Mouse (Mus musculus) hindbrain, embryonic 16.5 days (tissue): ENCODE data around the gene Pycard. TPM values are rescaled to one million over a fixed set of nuclear protein-coding genes. Genes with fewer than 3 reads are reported as not detected.
A peak's percentile ranks its signal among the peaks of the same experiment; 100 is the strongest.
"Not testable (repeated sequence)": the region's sequence is repeated elsewhere in the genome, so short reads cannot be mapped to it uniquely, and the experiment has no call there.

Experiments used
- ATAC-seq: fragments of 200-750 bp; cut with Nextera tagmentation; 2 replicates; pipeline ENCODE4 v1.8.0; 2017; ENCODE audit warnings: moderate TSS enrichment, moderate library complexity
- H3K27ac ChIP-seq: fragments of 300-500 bp; sonication (generic); 2 replicates; pipeline ENCODE4 v1.5.1; 2014; ENCODE audit warnings: low read depth, mild to moderate bottlenecking, control low read depth, low read length, moderate library complexity
- H3K27me3 ChIP-seq: fragments of 300-500 bp; sonication (generic); replicated peaks from 2 replicates; pipeline ENCODE4 v1.6.1; 2014; ENCODE audit warnings: low read length; ENCODE audit not compliant: control insufficient read depth, insufficient read depth
- H3K36me3 ChIP-seq: fragments of 300-500 bp; sonication (generic); 2 replicates; pipeline ENCODE4 v1.6.1; 2014; ENCODE audit warnings: mild to moderate bottlenecking, low read length, moderate library complexity, mixed read lengths; ENCODE audit not compliant: control insufficient read depth, insufficient read depth
- H3K4me1 ChIP-seq: fragments of 300-500 bp; sonication (generic); 2 replicates; pipeline ENCODE4 v1.6.1; 2014; ENCODE audit warnings: low read depth, low read length; ENCODE audit not compliant: control insufficient read depth, insufficient read depth
- H3K4me2 ChIP-seq: fragments of 300-500 bp; sonication (generic); 2 replicates; pipeline ENCODE4 v1.6.1; 2014; ENCODE audit warnings: mild to moderate bottlenecking, low read length, control low read depth, moderate library complexity
- H3K4me3 ChIP-seq: fragments of 300-500 bp; sonication (generic); 2 replicates; pipeline ENCODE4 v1.5.1; 2014; ENCODE audit warnings: mild to moderate bottlenecking, low read length, control low read depth, moderate library complexity
- H3K9ac ChIP-seq: fragments of 300-500 bp; sonication (generic); 2 replicates; pipeline ENCODE4 v1.6.1; 2014; ENCODE audit warnings: low read depth, mild to moderate bottlenecking, control low read depth, low read length, moderate library complexity
- H3K9me3 ChIP-seq: fragments of 300-500 bp; sonication (generic); 2 replicates; pipeline ENCODE4 v1.6.1; 2014; ENCODE audit warnings: mild to moderate bottlenecking, low read length, moderate library complexity; ENCODE audit not compliant: control insufficient read depth
- WGBS: fragments of 180-500 bp; shearing (Covaris S2); extraction: QIAGEN DNeasy Blood & Tissue Kit; methylation state at CpG from one replicate; pipeline ENCODE4 v1.1.7; 2014; 5-methylcytosine and 5-hydroxymethylcytosine counted together
- polyA plus RNA-seq: library from polyadenylated mRNA; unstranded; fragments of >200 nt; fragmentation: Nextera tagmentation; extraction: Ambion mirVana; gene quantifications from 2 replicates; pipeline ENCODE4 v1.2.1, GENCODE M21; 2015

Gene Pycard
- polyA plus RNA-seq, 1 experiment from 2014 or later, result 9.3 TPM

- H3K27me3 ChIP-seq, result no peaks in the 10 kb centered on the region
- no peak overlapping the region for H3K4me3 ChIP-seq
- H3K4me1 ChIP-seq, result no peaks in the 10 kb centered on the region
- H3K36me3 ChIP-seq, result no peaks in the 10 kb centered on the region
- no peak overlapping the region for H3K4me2 ChIP-seq
- H3K9me3 ChIP-seq, result no peaks in the 10 kb centered on the region
- 70% methylated on average over 5 of the region's 5 CpGs for WGBS
- no peak overlapping the region for H3K27ac ChIP-seq
- H3K9ac ChIP-seq, result no peak overlapping the region
- ATAC-seq, result no peak
These were observed 34.3 kb downstream of the Pycard start for GRCm38 (mm10) chr7:127959364-127959763.

GRCm38 (mm10) chr7:127952864-127953581 lies 40.6 kb downstream of the Pycard start:
- Histone ChIP-seq H3K4me1 (no peaks in the 10 kb centered on the region), H3K9me3 (no peaks in the 10 kb centered on the region), H3K4me3 (no peak overlapping the region), H3K27ac (no peak overlapping the region), H3K36me3 (no peaks in the 10 kb centered on the region), H3K9ac (no peak overlapping the region), H3K4me2 (no peak overlapping the region), H3K27me3 (no peaks in the 10 kb centered on the region)
- 54% methylated on average over 13 of the region's 13 CpGs for WGBS
- ATAC-seq, result no peak

- ATAC-seq, result no peak
- Histone ChIP-seq H3K4me2 (no peak within 1 kb of the TSS), H3K27ac (no peak within 1 kb of the TSS), H3K27me3 (peaks cover 17% of the 10 kb centered on the region), H3K9me3 (no peaks in the 10 kb centered on the region), H3K9ac (no peak within 1 kb of the TSS), H3K4me3 (no peak within 1 kb of the TSS), H3K4me1 (no peaks in the 10 kb centered on the region), H3K36me3 (no peaks in the 10 kb centered on the region)
- WGBS, result 81% methylated on average over 6 of the region's 6 CpGs
These were observed 47.1 kb downstream of the Pycard start, which contains the start of gene Prss36 for GRCm38 (mm10) chr7:127946470-127947023. Gene Prss36 (minus strand): TSS chr7:127946725.

- Histone ChIP-seq H3K4me1 (no peaks in the 10 kb centered on the region), H3K4me2 (peak overlapping the region; percentile 25; the same call in 1 of the 2 replicates), H3K27ac (no peak overlapping the region), H3K27me3 (peaks cover 17% of the 10 kb centered on the region), H3K36me3 (no peaks in the 10 kb centered on the region), H3K9ac (no peak overlapping the region), H3K4me3 (no peak overlapping the region), H3K9me3 (no peaks in the 10 kb centered on the region)
- 12% methylated on average over 23 of the region's 23 CpGs for WGBS
- ATAC-seq, result no peak
These were observed 49.1 kb downstream of the Pycard start for GRCm38 (mm10) chr7:127944614-127945013.

GRCm38 (mm10) chr7:127942097-127942496 lies 51.6 kb downstream of the Pycard start:
- H3K27me3 ChIP-seq, result peaks cover 17% of the 10 kb centered on the region
- not testable (repeated sequence) for H3K4me1 ChIP-seq, H3K27ac ChIP-seq, H3K9me3 ChIP-seq, H3K4me2 ChIP-seq, H3K36me3 ChIP-seq, H3K9ac ChIP-seq, ATAC-seq, H3K4me3 ChIP-seq
- whole genome bisulfite sequencing, result 64% methylated on average over 2 of the region's 2 CpGs

Other genes starting within 250 kb of the Pycard start
- gene Fbxl19, start 249.3 kb downstream of the Pycard start, polyA plus RNA-seq, result 6.8 TPM in 2 replicates
- gene Orai3, start 224.1 kb downstream of the Pycard start, polyA plus RNA-seq, result 10.4 and 11.3 TPM in 2 replicates
- 12.8 and 14.6 TPM in 2 replicates for gene Setd1a, start 217.2 kb downstream of the Pycard start, polyA plus RNA-seq
- gene Gm49388, start 208.3 kb downstream of the Pycard start, polyA plus RNA-seq, result not detected in 2 replicates
- 11.9 and 12.1 TPM in 2 replicates for gene Hsd3b7, start 193.3 kb downstream of the Pycard start, polyA plus RNA-seq
- 21.6 and 22.0 TPM in 2 replicates for gene Stx4a, start 169.6 kb downstream of the Pycard start, polyA plus RNA-seq
- gene Stx1b, start 169.3 kb downstream of the Pycard start, polyA plus RNA-seq, result 76.8 and 84.4 TPM in 2 replicates
- 6.0 and 8.8 TPM in 2 replicates for gene Zfp646, start 117.6 kb downstream of the Pycard start, polyA plus RNA-seq
- gene Zfp668, start 117.0 kb downstream of the Pycard start, polyA plus RNA-seq, result 29.5 and 35.1 TPM in 2 replicates
- 0.81 and 0.99 TPM in 2 replicates for gene Prss53, start 102.9 kb downstream of the Pycard start, polyA plus RNA-seq
- not detected in 2 replicates for gene Gm21974, start 98.4 kb downstream of the Pycard start, polyA plus RNA-seq
- gene Vkorc1, start 98.2 kb downstream of the Pycard start, polyA plus RNA-seq, result 70.5 and 75.2 TPM in 2 replicates
- 67.1 and 72.5 TPM in 2 replicates for gene Bckdk, start 89.8 kb downstream of the Pycard start, polyA plus RNA-seq
- 42.1 and 42.3 TPM in 2 replicates for gene Kat8, start 81.4 kb downstream of the Pycard start, polyA plus RNA-seq
- 0.50 TPM in 2 replicates for gene Prss8, start 63.8 kb downstream of the Pycard start, polyA plus RNA-seq
- gene Prss36, start 47.1 kb downstream of the Pycard start, polyA plus RNA-seq, result 14.3 and 14.9 TPM in 2 replicates
- gene Fus, start 26.4 kb downstream of the Pycard start, polyA plus RNA-seq, result 275 and 318 TPM in 2 replicates
- gene Trim72, start 10.1 kb upstream of the Pycard start, polyA plus RNA-seq, result 0.27 TPM in 1 of 2 replicates, not detected in the other
- 0.94 and 1.0 TPM in 2 replicates for gene Itgam, start 68.8 kb upstream of the Pycard start, polyA plus RNA-seq
- not detected in 2 replicates for gene Gm49368, start 68.8 kb upstream of the Pycard start, polyA plus RNA-seq
- gene Itgax, start 135.7 kb upstream of the Pycard start, polyA plus RNA-seq, result 0.10 TPM in 1 of 2 replicates, not detected in the other
- not detected in 2 replicates for gene Itgad, start 160.5 kb upstream of the Pycard start, polyA plus RNA-seq
- 0.33 and 4.0 TPM in 2 replicates for gene Cox6a2, start 212.5 kb upstream of the Pycard start, polyA plus RNA-seq
- gene Armc5, start 243.5 kb upstream of the Pycard start, polyA plus RNA-seq, result 12.0 and 14.1 TPM in 2 replicates
- gene 9130023H24Rik, start 244.2 kb upstream of the Pycard start, polyA plus RNA-seq, result 6.3 and 7.9 TPM in 2 replicates